Mouse (Mus musculus) G1E (cell line): Measurements from ENCODE around the gene Cstad.

Experiments used
- CTCF ChIP-seq: IDR thresholded peaks from 2 replicates; pipeline ENCODE4 v1.5.1; 2012; ENCODE audit warnings: low read depth, low read length, inconsistent platforms, mixed read lengths
- GATA1 ChIP-seq: IDR thresholded peaks from 2 replicates; pipeline ENCODE4 v1.6.1; 2012; ENCODE audit warnings: borderline replicate concordance, low read length, inconsistent platforms, mixed read lengths
- TAL1 ChIP-seq: conservative IDR thresholded peaks from 2 replicates; pipeline ENCODE4 v1.6.1; 2012; ENCODE audit warnings: low read depth, low read length, inconsistent platforms, mixed read lengths

- TF ChIP-seq TAL1 (no peak), CTCF (no peak), GATA1 (no peak)
Measured at GRCm38 (mm10) chr2:30613574-30613973, 18.7 kb downstream of the Cstad start.
